Mouse (Mus musculus) right cerebral cortex, postnatal 25 days (tissue): Measurements from ENCODE around the gene Rxfp2.

Experiments used
- DNase-seq: peaks from one replicate; pipeline ENCODE4 v3.0.0; 2022

The Rxfp2 gene

GRCm38 (mm10) chr5:150116216-150116905 lies 97.9 kb downstream of the Rxfp2 start:
- DNase-seq: no peak

DNA sequence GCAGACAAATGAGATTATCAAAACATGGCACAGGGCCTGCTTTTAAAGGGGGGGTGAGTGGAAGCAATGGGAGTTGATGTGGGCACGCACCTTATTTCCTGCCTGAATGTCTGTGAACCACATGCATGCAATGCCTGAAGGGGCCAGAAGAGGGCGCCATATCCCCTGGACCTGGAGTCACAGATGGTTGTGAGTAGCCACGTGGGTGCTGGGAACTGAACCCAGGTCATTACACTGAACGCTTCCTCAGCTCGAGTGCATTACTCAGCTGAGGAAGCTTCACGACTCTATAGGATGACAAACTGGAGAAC lies 98.4 kb downstream of the Rxfp2 start:
- no peak for DNase-seq

DNA sequence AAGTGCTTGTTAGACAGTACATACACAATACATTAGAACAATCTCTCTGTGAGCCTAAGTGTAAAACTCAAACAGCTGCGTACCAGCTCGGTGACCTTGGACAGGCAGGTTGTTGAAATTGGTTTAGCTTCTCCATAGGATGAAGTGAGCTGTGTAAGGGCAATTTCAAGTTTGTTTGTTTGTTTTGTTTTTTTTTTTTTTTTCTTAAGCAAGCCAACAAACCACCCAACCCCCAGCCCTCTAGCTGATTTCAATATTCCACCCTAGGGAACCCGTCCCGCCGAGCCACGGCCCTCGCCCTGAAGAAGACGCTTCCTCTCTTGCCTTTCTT lies 99.6 kb downstream of the Rxfp2 start:
- no peak for DNase-seq

DNA sequence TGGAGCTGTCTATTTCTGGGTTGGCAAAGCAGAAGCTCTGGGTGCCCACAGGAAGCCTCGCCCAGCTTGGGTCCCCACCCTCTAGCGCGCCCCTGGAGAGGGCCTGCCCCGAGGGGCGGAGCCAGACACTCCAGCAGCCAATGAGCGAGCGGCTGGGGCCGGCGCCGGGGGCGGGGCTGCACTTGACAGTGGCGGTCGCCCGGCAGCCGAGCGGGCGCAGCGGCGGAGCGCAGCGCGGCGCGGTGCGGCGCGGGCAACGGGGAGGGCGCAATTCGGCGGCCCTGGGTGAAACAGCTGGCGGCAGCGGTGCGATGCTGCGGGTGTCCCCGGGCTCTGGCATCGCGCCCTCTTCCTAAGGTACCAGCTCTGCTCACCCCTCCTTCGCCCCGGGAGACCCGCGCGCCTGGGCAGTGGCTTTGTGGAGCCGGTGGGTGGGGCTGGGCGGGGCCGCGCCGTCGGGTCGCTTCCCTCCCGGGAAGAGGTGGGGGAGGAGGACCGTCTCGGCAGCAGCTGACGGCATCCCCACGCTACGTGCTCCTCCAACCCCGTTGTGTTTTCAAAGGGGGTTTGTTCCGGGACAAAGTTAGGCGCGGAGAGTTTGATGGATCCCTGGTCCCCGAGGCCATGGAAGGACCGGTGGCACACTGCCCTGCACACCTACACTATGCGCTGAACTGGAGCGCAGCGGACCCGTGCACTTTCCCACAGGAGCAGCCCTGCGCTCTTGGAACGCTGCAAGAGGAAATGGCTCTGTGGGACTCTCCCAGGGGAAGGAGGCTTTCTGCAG lies 100.2 kb downstream of the Rxfp2 start, which contains the start of gene Fry:
Gene Fry (plus strand): TSS at position 191 of the 787 bp plus-strand sequence.
- peak; percentile 98 for DNase-seq

DNA sequence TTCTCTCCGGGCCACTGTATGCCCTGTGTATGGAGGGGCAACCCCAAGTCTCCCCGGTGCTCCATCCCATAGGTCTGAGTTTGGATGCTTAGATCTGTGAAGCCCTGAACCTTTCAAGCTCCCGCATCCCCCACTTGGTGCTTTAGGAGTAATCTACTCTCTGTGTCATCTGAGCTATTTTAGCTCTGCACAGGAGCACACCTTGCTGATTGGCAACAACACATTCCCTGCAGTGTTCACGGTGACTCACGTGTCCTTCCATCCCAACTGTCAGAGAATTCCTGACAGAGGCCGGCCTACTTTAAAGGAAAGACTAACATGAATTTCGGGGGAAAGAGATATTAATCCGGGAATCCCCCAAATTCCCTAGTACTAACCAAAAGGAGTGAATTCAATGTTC lies 102.2 kb downstream of the Rxfp2 start:
- no peak for DNase-seq

GRCm38 (mm10) chr5:150122095-150122494 lies 103.6 kb downstream of the Rxfp2 start:
- DNase-seq: no peak

DNA sequence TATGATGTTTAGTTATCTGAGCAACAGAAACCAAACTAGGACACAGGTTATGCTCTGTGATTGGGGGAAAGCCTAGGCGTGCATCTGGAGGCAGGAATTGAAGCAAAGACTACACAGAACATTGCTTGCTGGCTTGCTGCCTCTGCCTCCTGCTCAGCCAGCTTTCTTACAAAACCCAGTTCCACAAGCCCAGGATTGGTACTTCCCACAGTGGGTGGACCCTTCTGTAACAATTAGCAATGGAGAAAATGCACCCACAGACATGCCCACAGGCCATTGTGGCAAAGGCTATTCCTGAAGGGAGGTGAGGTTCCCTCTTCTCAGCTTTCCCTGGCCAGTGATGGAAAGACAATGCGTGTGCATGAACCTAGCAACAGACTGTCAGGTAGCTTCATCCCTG lies 104.1 kb downstream of the Rxfp2 start:
- peak; percentile 53 for DNase-seq

DNA sequence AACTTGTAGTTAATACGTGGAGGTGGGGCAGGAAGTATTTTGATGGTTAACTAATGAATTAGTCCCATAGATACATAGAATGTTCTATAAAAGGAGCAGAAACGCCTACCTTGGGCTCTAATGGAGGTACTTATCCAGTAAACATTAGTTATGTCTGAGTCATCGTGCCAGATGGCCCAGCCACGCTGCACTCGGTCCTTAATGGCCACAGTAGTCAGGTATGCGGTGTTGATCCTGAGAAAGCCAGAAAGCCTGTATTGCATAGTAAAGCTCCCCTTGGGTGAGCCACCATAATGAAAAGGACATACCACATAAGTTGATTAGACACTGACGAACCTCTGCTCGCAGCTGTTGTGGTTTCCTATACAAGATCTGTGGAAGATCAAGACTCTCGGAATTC lies 107.4 kb downstream of the Rxfp2 start:
- no peak for DNase-seq

DNA sequence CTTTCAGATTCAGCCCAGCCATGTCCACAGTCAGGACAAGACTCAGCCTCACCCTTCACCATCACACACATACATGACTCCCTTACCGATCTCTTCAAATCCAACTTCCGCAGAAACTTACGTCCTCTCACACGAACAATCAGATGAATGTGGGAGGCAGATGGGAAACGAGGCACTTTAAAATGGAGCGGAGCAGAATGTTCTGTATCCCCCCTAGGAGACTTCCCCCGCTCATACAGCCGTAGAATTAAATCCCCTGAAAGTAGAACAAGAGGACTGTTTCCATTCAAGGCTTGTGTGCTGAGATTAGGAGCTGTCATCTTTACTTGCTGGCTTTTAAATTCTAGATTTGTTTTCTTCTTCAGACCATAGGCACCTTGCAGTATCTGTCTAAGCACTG lies 110.0 kb downstream of the Rxfp2 start:
- no peak for DNase-seq

DNA sequence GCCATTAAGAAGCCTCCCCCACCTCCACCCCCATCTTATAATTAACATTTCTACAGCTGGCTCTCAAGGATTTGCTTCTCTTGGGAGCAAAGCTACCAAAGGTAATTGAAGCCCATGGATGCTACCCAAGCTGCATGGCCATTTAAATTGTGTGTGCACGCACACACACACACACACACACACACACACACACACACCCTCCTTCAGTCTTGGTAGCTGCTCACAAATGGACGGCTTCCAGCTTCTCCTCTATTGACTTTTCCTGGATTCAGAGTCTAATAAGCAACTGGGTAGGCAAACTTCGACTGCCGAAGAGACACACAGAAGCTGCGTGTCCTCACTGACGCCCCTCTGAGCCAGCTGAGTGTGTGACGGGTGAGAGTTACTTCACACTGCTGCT lies 111.7 kb downstream of the Rxfp2 start:
- no peak for DNase-seq

DNA sequence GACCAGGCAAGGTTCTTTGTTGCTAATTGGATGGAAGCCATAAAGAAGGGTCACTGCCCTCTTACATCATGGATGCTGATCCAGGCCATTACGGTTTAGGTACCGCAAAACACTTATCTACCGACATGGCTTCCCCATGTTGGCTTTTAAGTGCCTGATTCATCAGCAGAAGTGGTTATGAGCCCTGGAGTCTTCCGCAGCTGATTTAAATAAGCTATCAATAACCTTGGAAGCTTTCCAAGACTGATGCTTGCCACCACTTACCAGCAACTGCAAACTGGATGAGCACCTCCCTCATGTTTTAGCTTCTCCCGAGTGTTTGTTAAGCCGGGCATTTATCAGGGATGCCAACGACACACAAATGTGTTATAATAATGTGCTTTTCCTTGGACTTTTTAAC lies 112.7 kb downstream of the Rxfp2 start:
- no peak for DNase-seq
